Mouse (Mus musculus) right cerebral cortex, postnatal 4 days (tissue): ENCODE measurements around the gene Omg.

ENCODE experiments used
- DNase-seq: peaks from one replicate; pipeline ENCODE4 v3.0.0-alpha.2; 2022

The Omg gene

GRCm38 (mm10) chr11:79515331-79515730, 11.4 kb upstream of the Omg start:
- DNase-seq, result no peak

GRCm38 (mm10) chr11:79511970-79512369, 8.1 kb upstream of the Omg start:
- no peak for DNase-seq

GRCm38 (mm10) chr11:79504506-79504905, 622 bp upstream of the Omg start:
- no peak for DNase-seq

- no peak for DNase-seq
Measured at GRCm38 (mm10) chr11:79502917-79503316, 967 bp downstream of the Omg start.

DNA sequence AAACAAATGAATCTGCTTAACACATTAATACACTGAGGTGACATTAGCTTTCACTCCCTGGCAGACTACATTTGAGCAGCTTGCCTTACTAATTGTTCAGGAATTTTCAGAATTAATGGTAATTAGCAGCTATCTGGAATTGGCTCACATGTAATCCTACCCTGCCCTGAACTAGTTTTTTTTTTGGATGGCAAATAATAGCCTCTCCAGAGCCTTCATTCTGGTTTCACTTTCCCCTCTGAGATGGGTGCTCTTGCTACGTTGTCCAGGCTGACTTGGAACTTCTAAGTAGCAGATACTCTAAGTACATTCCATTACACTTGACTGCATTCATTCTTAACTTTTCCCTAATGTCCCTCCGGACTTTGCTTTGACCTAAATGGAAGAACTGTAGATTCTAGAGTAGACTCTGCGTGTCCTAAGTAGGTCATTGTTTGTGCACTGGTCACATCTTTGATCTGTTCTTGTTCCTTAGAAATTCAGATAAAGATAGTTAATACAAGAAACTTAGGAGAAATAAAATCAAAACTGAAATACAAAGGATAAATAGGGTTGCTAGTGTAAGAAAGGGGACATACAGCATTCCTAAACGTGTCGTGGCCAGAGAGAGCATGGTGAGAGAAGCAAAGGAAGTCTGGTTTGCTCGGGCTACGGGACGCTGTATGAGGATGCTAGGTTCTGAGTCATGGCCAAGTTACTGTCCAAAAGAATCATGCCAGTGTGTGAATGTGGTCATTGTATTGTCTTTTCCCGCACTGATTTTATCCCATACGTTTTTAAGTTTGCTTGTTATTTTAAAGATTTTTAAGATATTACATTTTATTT, 8.7 kb downstream of the Omg start:
- DNase-seq, result no peak

GRCm38 (mm10) chr11:79484721-79485120, 19.2 kb downstream of the Omg start:
- no peak for DNase-seq

DNA sequence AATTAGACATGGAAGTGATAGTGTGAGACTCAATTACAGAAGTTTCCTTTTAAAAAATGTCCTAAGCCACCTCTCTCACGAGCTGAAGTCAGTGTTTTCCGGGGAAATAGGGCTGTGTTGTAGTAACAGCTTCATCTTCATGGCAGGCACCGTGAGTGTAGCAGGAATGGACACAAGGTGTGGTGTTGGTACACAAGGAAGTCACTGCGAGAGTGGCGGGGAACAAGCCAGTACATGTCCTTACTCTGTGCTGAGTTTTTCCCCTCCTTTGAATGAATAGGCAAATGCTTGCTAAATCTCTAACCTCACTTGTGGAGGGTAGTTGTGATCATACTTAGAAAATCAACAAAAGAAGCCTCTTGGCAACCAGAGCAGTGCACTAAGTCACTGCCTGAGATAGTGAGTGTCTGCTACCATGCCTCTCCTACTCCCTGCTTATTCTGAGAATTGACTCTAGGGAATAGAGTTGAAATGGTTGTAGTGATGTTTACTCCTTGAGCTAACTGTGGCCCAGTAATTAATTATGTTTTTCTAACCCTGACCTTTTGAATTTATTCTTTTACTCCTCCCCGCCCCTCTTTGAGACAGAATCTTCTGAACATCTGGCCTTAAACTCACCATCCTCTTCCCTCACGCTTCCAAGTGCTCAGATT, 19.9 kb downstream of the Omg start:
- no peak for DNase-seq

DNA sequence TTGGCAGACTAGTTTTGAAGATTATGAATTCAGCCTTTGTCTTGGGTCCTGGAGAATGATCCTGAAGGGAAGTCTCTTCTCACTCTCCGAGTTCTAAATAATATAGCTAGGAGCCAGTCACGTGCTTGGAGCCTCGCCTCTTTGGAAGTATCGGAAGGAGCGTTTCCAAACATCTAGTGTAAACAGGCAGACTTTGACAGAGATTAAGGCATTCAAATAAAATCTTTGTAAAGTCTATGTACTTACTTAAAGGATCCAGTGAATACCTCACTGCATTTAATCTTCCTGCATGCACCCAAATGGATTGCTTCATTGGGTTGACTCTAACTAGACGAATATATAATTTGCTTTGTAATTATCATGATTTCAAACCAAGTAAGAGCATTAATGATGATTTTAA, 20.5 kb downstream of the Omg start:
- DNase-seq, result no peak

DNA sequence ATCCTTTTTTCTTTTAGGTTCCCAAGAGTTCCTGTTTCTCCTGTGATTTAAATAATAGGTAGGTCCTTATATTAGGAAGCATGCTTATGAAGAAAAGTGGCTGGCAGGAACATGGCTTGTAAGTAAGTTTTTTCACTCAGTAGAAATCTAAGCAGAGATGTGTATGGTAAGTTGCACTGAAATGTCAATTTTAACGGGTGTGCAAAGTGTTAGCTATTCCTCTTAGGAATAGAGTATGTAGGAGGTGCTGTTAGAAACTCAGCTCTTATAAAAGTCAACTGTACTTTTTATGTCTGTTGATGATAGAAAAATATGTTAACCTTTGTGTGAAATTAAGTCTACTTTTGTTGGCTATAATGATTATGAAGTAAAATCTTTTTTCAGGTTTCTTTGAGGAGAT, 35.8 kb downstream of the Omg start:
- DNase-seq, result no peak

DNA sequence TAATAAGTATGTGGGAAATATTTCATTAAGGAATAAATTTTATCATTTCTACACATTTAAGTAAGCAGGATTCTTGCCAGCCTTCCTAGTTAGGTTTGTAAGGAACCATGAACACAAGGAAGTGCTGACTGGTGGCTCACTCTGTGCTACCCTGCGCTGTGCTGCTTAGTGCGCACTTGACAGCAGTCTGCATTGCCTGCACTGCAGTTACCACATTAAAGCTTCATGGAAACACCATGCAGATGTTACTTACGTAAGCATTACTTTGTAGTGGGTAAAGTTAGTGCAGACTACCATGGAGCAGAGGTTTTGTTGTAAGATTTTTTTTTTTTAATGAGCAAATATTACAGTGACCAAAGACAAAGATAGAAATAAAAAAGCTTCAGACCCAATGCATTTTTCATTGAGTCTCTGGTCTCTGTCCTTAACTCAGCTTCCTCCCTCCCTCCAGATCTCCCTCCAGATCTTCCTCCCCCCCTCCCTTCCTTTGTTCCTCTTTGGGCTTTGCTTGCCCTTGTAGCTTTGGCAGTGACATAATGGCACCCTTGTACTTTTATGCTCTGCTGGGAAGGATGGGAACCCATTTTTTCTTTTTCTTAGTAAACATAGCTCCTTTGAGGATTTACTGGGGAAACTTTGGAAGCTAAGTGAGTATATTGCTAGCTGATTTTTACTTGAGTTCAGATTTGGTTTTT, 43.0 kb downstream of the Omg start:
- DNase-seq, result no peak

DNA sequence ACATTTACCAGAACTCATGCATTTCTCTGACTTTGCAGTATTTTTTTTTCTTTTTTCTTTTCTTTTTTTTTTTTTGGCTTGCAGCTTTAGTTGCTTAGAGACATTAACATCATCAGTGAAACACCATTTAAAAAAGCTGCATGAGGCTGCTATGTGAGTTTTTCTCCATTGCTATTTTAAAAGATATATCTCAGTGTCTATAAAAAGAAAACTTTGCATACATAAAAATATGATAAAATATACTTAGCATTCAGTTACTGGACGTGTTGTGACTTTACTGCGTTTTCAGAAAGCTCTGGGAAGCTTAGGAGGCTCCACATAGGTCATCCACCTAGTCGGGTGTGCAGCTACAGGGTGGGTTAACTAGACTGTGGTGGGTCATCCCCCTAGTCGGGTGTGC, 44.0 kb downstream of the Omg start:
- DNase-seq, result no peak

DNA sequence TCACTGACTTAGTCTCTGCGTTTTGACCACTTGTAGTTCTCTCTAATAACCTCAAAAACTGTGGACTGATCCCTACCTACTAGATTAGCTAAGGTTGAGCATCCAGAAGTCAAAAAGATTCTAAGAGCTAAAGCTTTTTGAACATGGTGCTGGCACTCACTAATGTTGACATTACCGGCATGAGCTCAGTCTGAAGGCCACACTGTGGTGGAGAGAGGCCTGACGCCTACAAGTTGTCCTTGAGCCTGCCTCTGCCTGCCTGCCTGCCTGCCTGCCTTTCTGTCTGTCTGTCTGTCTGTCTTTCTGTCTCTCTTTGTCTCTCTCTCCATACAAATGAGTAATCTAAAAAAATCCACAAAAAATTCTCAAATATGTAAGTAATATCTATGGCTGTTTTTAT, 46.0 kb downstream of the Omg start:
- DNase-seq, result no peak

DNA sequence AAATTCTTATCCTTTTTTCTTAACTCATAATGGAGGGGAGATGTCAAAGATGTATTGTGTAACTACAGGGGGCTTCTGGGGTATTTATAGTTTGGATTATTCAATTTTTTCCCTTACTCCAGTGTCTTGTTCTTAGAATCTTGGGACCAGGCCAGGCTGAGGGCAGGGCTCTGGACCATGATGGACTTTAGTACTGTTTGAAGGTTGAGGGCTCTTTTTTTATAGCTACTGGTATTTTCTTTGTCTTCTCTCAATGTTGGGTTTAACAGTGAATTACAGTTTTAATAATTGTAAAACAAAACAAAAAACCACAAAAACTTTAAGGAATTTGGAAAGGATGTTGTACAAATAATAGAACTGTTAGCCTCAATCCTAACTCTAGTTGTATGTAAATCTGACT, 50.9 kb downstream of the Omg start:
- no peak for DNase-seq
